Comparison of ENCODE assay signal across 8 mouse cellular contexts in genomic region chr12:90737932-90738331, GRCm38 (mm10). TPM values are rescaled to one million over a fixed set of nuclear protein-coding genes. Genes with fewer than 3 reads are reported as not detected.
DNase-seq lines count a peak whose midpoint lies in the region; ATAC-seq and TF ChIP-seq lines count a peak whose summit lies in the region.

No protein-coding gene starts in this region.

- no peak overlapping the region for H3K4me3 ChIP-seq in forebrain, embryonic 13.5 days
- H3K4me3 ChIP-seq in forebrain, embryonic 10.5 days, result no peak overlapping the region
- no peak overlapping the region for H3K4me3 ChIP-seq in midbrain, postnatal 0 days (ENCODE audit: low read depth, low read length)
- no peak overlapping the region for H3K4me3 ChIP-seq in midbrain, embryonic 11.5 days (ENCODE audit: low read depth, low read length)
- H3K4me3 ChIP-seq in intestine, embryonic 16.5 days (ENCODE audit: low read length), result no peak overlapping the region

- H3K36me3 ChIP-seq in forebrain, embryonic 13.5 days (ENCODE audit: poor library complexity, severe bottlenecking), result no peaks in the 10 kb centered on the region
- no peaks in the 10 kb centered on the region for H3K36me3 ChIP-seq in forebrain, embryonic 10.5 days (replicated peaks)
- no peaks in the 10 kb centered on the region for H3K36me3 ChIP-seq in midbrain, postnatal 0 days (ENCODE audit: insufficient read depth, low read length)
- H3K36me3 ChIP-seq in midbrain, embryonic 11.5 days (ENCODE audit: control insufficient read depth, insufficient read depth, low read length), result no peaks in the 10 kb centered on the region
- H3K36me3 ChIP-seq in intestine, embryonic 16.5 days (ENCODE audit: control insufficient read depth, insufficient read depth, low read length), result no peaks in the 10 kb centered on the region

- ATAC-seq in forebrain, embryonic 13.5 days, result 0 out of 2 replicates have a peak, but pooled peaks have one; percentile 19
- ATAC-seq in midbrain, postnatal 0 days (ENCODE audit: low FRiP score), result no peak
- ATAC-seq in midbrain, embryonic 11.5 days (ENCODE audit: low FRiP score), result no peak
- ATAC-seq in intestine, embryonic 16.5 days, result no peak

- WGBS in forebrain, embryonic 13.5 days, result 88% methylated on average over 13 of the region's 13 CpGs
- 90% methylated on average over 13 of the region's 13 CpGs for WGBS in forebrain, embryonic 10.5 days
- WGBS in midbrain, postnatal 0 days, result 83% methylated on average over 13 of the region's 13 CpGs
- 89% methylated on average over 13 of the region's 13 CpGs for WGBS in midbrain, embryonic 11.5 days
- WGBS in intestine, embryonic 16.5 days, result 82% methylated on average over 13 of the region's 13 CpGs

- H3K4me2 ChIP-seq in forebrain, embryonic 13.5 days, result peak overlapping the region; percentile 49; the same call in 1 of the 2 replicates
- peak overlapping the region; percentile 38; the same call in 1 of the 2 replicates for H3K4me2 ChIP-seq in midbrain, postnatal 0 days (ENCODE audit: low read depth, low read length, poor library complexity, severe bottlenecking)
- H3K4me2 ChIP-seq in midbrain, embryonic 11.5 days, result no peak overlapping the region
- H3K4me2 ChIP-seq in intestine, embryonic 16.5 days (ENCODE audit: low read depth, low read length), result peak overlapping the region; percentile 46

- no peaks in the 10 kb centered on the region for H3K9me3 ChIP-seq in forebrain, embryonic 13.5 days (replicated peaks)
- H3K9me3 ChIP-seq in forebrain, embryonic 10.5 days, result no peaks in the 10 kb centered on the region
- H3K9me3 ChIP-seq in midbrain, postnatal 0 days (ENCODE audit: low read length), result no peaks in the 10 kb centered on the region
- no peaks in the 10 kb centered on the region for H3K9me3 ChIP-seq in midbrain, embryonic 11.5 days (ENCODE audit: control insufficient read depth, low read length)
- H3K9me3 ChIP-seq in intestine, embryonic 16.5 days (ENCODE audit: control insufficient read depth, low read length), result no peaks in the 10 kb centered on the region

- H3K27me3 ChIP-seq in forebrain, embryonic 13.5 days, result no peaks in the 10 kb centered on the region
- peaks cover 9% of the 10 kb centered on the region for H3K27me3 ChIP-seq in forebrain, embryonic 10.5 days (ENCODE audit: poor library complexity, severe bottlenecking)
- no peaks in the 10 kb centered on the region for H3K27me3 ChIP-seq in midbrain, postnatal 0 days (ENCODE audit: insufficient read depth, low read length)
- no peaks in the 10 kb centered on the region for H3K27me3 ChIP-seq in midbrain, embryonic 11.5 days (ENCODE audit: control insufficient read depth, insufficient read depth, low read length)
- H3K27me3 ChIP-seq in intestine, embryonic 16.5 days (replicated peaks; ENCODE audit: control insufficient read depth, insufficient read depth, low read length), result no peaks in the 10 kb centered on the region

- no peak for DNase-seq in forebrain, embryonic 10.5 days (ENCODE audit: extremely low spot score, low spot score)
- DNase-seq in midbrain, postnatal 0 days (ENCODE audit: low spot score), result no peak
- no peak for DNase-seq in midbrain, embryonic 11.5 days (ENCODE audit: low spot score, missing footprints)
- peak; percentile 28 to 45 for DNase-seq in cerebellum, postnatal 36 days
- peak; percentile 15 for DNase-seq in thymus, postnatal 25 days
- DNase-seq in retina, embryonic 14.5 days (ENCODE audit: low spot score), result no peak

- no peak overlapping the region for H3K9ac ChIP-seq in forebrain, embryonic 13.5 days
- H3K9ac ChIP-seq in midbrain, postnatal 0 days (replicated peaks; ENCODE audit: low read length, poor library complexity, severe bottlenecking), result no peak overlapping the region
- no peak overlapping the region for H3K9ac ChIP-seq in midbrain, embryonic 11.5 days (ENCODE audit: low read length)
- H3K9ac ChIP-seq in intestine, embryonic 16.5 days (ENCODE audit: low read depth, low read length), result no peak overlapping the region

- H3K4me1 ChIP-seq in forebrain, embryonic 13.5 days, result peaks cover 16% of the 10 kb centered on the region; the same call in 1 of the 2 replicates
- H3K4me1 ChIP-seq in forebrain, embryonic 10.5 days, result peaks cover 27% of the 10 kb centered on the region
- H3K4me1 ChIP-seq in midbrain, postnatal 0 days (ENCODE audit: insufficient read depth, low read length), result no peaks in the 10 kb centered on the region
- H3K4me1 ChIP-seq in midbrain, embryonic 11.5 days (ENCODE audit: control insufficient read depth, insufficient read depth, low read length), result no peaks in the 10 kb centered on the region
- H3K4me1 ChIP-seq in intestine, embryonic 16.5 days (ENCODE audit: control insufficient read depth, insufficient read depth, low read length), result no peaks in the 10 kb centered on the region

- H3K27ac ChIP-seq in forebrain, embryonic 13.5 days, result no peak overlapping the region
- no peak overlapping the region for H3K27ac ChIP-seq in forebrain, embryonic 10.5 days
- H3K27ac ChIP-seq in midbrain, postnatal 0 days (ENCODE audit: low read depth, low read length), result no peak overlapping the region
- no peak overlapping the region for H3K27ac ChIP-seq in midbrain, embryonic 11.5 days (ENCODE audit: low read depth, low read length)
- no peak overlapping the region for H3K27ac ChIP-seq in intestine, embryonic 16.5 days (ENCODE audit: low read length)

- no peak for TF ChIP-seq CTCF in midbrain, postnatal 0 days (IDR thresholded peaks at IDR 0.05)

RNA-seq across cellular contexts. Expression of gene Dio2, which starts 0.3 kb away (rescaled TPM):
- 0.09 and 0.12 TPM in 2 replicates for polyA plus RNA-seq in forebrain, embryonic 13.5 days (2015; fragmentation: Nextera tagmentation; extraction: Ambion mirVana)
- polyA plus RNA-seq in forebrain, embryonic 10.5 days (2016; fragmentation: Nextera tagmentation; extraction: Ambion mirVana), result 0.04 and 0.19 TPM in 2 replicates
- 0.57 and 0.82 TPM in 2 replicates for total RNA-seq in midbrain, postnatal 0 days (2014; rRNA removed)
- 0.17 and 0.25 TPM in 2 replicates for polyA plus RNA-seq in midbrain, postnatal 0 days (2015; fragmentation: Nextera tagmentation; extraction: Ambion mirVana)
- polyA plus RNA-seq in midbrain, embryonic 11.5 days (2014; fragmentation: Nextera tagmentation; extraction: Ambion mirVana), result 0.72 and 1.1 TPM in 2 replicates
- 0.07 and 0.09 TPM in 2 replicates for polyA plus RNA-seq in intestine, embryonic 16.5 days (2015; fragmentation: Nextera tagmentation; extraction: Ambion mirVana)

Comparison
In these comparisons a context has a peak if more than half of its experiments do, and no peak if none do; other contexts are left out.
1. DNase-seq: peak in cerebellum, postnatal 36 days (2 of 2) and thymus, postnatal 25 days (single experiment); none in forebrain, embryonic 10.5 days (single experiment), midbrain, postnatal 0 days (single experiment), midbrain, embryonic 11.5 days (single experiment) and retina, embryonic 14.5 days (single experiment).